Mouse (Mus musculus): ENCODE data around the gene Serpina16.
"Not testable (repeated sequence)": the region's sequence is repeated elsewhere in the genome, so short reads cannot be mapped to it uniquely, and the experiment has no call there.

Serpina16 gene

DNA sequence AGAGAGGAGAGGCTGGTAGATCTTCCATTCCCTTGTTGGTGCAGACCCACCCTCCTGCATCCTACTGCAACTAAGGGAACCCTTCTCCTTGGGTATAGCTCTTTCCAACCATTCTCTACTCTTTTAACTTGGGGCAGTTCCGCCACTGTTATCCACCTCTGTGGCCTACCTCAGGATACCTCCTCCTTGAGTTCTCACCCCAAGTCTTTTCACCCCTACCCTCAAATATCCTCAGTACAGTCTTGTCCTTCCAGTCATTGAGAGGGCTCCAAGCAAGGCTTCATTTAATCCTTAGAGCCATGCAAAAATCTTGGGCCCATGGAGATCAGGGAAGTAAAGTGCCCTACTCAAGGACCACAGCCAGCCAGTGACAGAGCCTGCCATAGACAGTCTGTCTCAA lies at the start of gene Serpina16:
Gene Serpina16 (minus strand): TSS at position 101 of the 400 bp plus-strand sequence.
- no peak for DNase-seq (ENCODE audit: low spot score in 2 of 2)

DNA sequence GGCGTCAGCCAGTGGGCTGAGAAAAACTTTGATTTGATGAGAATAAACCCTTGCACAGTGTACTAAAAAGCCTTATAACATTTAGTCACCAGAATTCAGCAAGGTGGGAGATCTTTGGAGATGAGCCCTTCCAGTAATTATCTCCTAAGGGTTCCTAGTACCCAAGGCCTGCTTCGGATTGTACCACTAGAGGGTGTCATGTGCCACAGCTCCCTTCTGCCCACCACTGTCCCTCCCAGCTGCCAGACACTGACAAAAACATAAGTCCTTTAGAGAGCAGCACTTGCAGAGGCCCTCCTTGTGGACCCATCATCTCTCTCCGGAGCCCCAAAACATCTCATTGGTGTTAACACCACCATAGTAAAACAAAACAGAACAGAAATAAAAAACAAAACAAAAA lies 35.6 kb upstream of the Serpina16 start:
- DNase-seq (ENCODE audit: low spot score in 2 of 2): no peak

DNA sequence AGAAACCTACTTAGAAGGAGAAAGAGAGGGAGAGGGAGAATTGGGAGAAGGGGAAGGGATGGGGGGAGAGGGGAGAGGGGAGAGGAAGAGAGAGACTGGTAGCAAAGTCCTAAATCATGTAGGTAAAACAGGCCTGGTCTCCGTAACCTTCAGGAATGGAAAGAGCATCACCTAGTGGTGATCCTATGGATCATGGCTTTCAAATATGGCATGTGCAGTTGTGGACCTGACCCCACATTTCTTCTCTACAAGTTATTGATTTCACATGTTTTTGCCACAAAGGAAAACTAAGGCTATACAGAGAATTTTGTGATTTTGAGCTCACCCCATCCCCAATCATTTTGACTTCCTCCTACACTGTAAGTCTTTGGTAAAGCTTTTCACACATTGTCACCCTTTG lies 34.5 kb upstream of the Serpina16 start:
- no peak for DNase-seq (ENCODE audit: low spot score in 2 of 2)

DNA sequence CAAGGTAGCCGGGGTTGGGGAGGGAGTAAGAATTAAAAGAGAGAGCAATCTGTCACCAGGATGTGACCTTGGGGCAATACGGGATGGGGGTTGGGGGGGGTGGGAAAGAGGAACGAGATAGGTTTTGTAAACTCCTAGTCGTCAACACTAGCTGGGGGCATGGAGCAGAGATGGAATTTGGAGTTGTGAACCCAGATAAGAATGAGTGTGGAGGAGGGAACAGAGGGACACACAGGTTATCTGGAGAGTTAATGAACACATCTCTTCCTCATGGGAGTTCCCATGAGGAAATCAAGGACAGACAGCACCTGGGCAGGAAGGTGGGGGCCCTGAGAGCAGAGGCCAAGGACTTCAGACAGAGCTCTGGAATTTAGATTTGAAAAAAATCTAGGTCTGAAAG lies 30.2 kb upstream of the Serpina16 start:
- DNase-seq (ENCODE audit: low spot score in 2 of 2): no peak

DNA sequence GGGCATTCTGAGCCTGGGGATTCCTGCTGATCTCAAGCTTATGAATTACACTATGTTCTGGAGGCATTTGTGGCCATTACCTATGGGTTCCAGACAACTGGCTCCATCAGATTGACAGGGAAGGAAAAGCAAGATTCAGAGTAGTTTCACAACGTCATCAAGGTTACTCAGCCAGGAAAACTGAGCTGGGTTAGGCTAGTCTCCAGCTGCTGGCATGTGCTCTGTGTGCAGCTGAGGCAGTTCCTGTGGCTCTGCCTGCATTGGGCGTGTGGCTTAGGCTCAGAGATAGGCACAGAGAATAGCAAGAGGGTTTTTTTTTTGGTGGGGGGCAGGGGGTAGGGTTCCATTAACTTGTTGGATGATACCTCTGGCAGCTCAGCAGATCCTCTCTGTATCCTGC lies 29.6 kb upstream of the Serpina16 start:
- no peak for DNase-seq (ENCODE audit: low spot score in 2 of 2)

DNA sequence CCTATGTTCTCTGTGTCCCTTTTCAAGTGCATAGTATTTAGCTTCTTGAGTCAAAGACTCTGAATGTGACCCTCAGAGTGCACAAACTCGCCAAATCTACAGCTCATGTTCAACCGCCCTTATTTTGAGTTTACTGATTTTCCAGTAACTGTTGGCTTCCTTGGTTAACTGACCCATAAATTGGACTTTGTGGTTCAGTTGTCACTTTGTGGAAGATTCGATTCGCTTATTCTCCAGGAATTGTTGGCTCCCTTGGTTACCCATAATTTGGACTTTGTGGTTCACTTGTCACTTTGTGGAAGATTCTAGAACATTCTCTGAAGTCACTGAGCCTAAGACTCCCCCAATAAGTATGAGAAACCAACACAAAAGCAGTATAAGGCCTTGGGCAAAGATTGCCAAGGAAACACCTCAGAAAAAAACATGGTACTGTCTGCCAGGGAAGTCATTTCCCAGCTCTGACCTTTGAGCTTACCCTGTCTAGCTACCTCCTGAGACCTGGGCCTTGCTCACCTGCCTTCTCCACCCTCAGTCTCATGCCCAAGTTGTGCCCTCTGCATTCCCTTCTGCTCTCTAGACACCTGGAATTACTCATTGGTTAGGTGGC lies 24.3 kb upstream of the Serpina16 start:
- DNase-seq (ENCODE audit: low spot score in 2 of 2): no peak

DNA sequence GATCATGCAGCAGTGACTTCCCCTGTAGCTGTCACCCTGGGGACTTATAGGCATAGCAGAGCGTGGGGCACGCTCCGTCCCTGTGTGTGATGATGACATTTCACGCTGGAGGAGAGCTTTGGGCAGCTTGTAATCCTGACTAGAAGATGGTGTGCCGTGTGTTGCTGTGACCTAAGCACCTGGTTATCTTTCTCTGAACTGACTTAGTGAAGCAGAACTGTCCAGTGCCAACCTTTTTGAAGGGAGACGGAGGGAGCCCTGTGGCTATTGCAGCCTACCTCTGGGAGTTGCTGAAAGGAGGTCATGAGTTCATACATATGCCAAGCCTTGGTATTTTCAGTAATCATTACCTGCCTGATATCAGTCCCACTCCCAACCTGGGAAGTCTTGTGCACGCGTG lies 19.5 kb upstream of the Serpina16 start, which contains the start of gene Serpina1f:
Gene Serpina1f (minus strand): TSS at position 101 of the 400 bp plus-strand sequence.
- DNase-seq (ENCODE audit: low spot score in 2 of 2): no peak

DNA sequence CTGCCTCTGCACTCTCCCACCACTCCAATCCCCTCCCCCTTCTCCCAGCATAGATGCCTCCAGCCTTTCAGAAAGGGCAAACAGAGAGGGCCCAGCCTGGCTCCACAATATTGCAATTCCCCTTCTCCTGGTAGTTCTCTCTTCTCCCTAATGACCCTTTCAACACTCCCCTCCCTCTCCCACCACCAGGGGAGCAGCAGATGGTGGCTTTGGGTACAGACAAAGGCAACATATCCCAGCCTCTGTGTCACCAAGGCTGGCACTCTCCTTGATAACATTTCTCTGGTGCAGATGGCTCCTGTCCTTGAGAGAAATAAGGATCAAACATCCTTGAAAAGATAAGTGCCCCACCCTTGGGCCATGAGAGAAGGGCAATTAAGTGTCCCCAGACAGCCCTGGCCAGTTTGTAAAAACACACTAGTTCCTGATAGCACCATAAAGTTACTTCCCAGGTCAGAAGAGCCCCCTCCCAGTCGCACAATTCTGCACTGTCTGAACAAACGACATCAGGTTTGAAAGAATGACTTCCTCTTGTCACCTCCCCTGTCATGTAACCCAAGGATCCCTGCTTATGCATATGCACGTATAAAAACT lies 12.4 kb upstream of the Serpina16 start:
- no peak for DNase-seq (ENCODE audit: low spot score in 2 of 2)

DNA sequence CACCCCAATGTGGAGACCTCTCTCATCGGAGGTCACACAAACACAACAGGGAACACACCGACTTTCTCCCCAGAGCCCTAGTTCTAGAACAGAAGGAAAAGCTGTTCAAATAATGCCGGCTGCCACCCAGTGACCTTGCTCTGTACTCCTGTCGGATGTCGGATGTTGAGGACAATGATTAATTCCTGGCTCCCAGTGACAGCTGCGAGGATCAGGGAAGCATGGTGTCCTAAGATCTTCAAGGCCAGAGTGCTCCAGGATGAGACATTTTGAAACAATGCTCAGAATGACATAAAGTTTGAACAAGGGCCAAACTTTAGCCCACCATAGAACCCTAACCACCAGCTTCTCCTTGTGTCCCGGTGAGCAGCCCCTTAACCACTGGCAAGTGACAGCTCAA lies 11.1 kb upstream of the Serpina16 start:
- DNase-seq (ENCODE audit: low spot score in 2 of 2): no peak

DNA sequence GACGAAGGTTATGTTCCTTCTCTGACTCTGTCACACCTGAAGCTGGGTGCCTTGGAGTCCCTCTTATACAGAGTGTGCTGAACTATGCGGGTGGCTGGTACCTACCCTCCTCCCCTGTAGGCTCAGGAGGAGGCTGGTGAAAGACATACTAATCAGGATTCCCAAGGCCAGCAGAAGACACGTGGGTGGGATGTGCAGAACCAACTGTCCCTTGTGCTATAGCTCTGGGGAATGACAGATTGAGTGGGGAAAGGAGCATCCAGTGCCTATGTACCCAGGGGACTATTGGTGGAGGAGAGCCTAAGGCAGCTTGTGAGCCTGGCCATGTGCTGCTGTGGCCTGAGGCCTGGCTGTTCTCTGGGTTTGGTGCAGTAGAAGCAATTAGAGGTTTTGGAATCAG lies 10.1 kb upstream of the Serpina16 start:
- no peak for DNase-seq (ENCODE audit: low spot score in 2 of 2)

DNA sequence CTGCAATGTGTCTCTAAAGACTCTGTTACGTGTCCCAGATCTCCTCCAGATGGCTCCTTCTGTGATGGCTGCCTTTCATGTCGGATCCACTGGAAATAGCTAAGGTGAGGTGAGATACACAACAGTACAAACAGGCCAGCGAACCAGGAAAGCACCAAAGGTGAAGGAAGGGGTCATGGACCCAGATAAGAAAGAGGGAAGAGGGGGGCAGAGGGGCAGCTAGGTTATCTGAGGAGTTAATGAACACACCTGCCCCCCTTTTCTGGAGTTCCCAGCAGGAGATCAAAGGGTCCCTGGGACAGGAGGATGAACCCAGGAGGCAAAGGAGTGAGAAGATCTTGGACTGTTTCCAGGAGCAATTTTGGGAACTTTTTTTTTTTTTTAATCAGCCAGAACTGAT lies 9.4 kb upstream of the Serpina16 start:
- DNase-seq (ENCODE audit: low spot score in 2 of 2): no peak

DNA sequence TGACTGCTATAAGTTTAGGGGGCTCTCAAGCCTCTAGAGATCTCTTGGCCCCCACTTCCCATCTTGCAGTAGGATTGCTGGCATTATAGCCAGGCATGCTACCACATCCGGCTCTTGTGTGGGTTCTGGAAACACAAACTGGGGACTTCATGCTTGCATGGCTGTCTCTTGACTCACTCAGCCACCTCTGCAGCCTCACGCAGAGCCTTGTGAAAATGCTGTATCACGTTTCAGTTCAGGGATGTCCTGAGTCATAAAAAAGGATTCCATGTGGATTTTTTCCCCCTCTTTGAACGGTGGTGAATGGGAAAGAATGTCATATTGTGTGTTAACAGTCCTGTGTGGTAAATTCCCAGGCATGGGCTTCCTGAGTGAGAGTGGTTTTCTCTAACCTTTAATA lies 7.8 kb upstream of the Serpina16 start:
- no peak for DNase-seq (ENCODE audit: low spot score in 2 of 2)

DNA sequence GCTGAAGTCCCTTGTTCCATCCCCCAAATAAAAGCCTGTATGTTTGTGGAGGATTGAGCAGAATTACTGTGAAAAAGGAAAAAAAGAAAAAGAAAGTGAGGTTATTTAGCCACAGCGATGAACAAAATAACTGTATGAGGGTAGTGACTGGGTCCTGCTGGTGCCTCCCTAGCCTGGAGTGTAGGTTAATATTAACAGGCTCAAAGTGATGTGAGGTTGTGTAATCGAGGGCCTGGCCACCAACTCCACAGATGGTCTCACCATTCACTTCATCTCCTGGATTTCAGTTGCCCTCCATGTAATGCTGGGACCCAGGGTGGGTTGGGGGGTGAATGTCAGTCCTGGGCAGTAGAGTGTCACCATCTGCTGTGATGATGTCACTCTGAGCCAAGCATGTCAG lies 5.8 kb upstream of the Serpina16 start:
- no peak for DNase-seq (ENCODE audit: low spot score in 2 of 2)

DNA sequence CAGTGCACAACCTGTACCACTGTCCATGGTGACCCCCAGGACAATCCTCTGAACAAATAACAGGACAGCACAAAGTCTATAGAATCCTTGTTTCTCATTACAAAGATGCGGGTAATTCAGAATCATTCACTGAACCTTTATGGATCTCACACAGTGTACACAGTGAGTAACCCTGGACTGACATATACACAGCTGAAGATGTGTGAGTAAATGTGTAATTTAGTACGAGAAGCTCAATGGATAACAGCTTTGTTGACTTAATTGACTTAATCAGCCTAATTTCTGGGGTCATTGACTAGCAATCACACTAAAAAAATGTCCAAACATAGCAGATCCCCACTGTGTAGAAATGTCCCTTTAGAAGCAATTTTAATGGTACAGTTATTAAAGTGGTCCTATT lies 5.2 kb upstream of the Serpina16 start:
- no peak for DNase-seq (ENCODE audit: low spot score in 2 of 2)

DNA sequence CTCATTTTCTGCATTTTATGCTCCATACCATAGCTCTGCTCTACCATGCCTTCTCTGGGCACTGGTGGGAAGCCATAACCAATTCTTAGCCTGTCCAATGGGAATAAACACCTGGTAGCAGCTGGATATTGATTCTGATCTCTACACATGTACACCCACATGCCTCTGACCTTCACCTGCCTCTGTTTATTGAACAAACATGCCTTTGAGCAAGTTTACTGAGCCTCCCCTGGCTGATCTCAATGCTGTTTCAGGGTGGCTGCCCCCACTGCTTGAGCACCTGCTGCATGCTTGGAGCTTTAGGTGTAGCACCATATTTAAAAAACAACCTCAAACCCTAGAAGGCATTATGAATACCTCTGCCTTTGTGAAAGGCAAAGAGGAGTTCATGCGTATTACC lies 3.9 kb upstream of the Serpina16 start:
- not testable (repeated sequence) for DNase-seq (ENCODE audit: low spot score in 2 of 2)

DNA sequence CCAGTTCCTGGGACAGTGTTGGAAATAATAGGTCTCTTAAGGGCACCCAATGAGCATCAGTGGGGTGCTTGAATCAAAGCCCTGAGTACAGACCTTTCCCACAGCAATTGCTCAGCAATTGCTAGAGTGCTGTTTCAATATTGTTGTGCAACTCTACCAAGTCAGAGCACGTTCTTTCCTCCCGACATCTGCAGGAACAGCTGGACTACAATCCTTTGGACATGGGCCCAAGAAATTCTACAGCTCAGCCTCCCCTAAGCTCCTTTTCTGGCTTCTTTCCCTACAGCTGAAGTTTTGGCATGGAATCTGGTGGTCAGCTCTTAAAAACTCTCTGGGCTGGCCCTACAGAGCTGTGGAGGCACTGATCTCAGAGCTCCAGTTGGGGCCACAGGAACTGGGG lies 2.8 kb downstream of the Serpina16 start:
- DNase-seq (ENCODE audit: low spot score in 2 of 2): no peak

DNA sequence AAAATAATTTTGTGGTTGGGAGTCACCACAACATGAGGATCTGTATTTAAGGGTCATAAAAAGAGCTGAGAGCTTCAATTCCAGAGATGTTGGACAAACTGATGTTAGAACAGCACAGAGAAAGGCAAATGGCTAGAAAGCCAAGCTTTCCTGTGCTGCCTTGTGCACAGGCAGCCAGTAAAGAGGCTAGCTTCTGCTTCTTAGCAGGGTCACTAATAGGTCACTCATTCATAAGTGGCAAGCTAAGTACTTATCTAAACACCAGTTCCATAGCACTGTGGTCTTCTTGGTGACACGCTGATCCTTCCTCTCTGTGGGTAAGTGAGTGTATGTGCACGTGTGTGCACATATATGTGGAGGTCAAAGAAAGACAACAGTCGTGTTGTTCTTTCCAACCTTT lies 4.5 kb downstream of the Serpina16 start:
- no peak for DNase-seq (ENCODE audit: low spot score in 2 of 2)

DNA sequence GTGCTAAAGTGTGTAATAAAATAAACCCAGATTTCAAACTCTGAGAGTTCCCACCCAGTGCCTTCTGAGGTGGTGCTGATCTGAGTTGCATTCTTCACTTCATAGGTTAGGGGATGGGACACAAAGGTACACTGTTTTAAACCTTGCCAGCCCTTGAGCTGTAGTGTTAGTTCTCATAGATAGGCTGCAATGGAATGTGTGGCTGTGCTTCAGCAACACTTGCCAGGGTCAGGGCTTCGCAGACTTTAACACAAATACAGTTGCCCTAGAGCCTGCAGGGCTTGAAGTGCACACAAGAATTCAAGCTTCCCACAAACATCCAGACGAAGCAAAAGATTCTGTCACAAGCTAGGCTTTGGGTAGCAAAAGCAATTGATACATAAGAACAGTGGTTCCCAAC lies 5.0 kb downstream of the Serpina16 start:
- DNase-seq (ENCODE audit: low spot score in 2 of 2): no peak

DNA sequence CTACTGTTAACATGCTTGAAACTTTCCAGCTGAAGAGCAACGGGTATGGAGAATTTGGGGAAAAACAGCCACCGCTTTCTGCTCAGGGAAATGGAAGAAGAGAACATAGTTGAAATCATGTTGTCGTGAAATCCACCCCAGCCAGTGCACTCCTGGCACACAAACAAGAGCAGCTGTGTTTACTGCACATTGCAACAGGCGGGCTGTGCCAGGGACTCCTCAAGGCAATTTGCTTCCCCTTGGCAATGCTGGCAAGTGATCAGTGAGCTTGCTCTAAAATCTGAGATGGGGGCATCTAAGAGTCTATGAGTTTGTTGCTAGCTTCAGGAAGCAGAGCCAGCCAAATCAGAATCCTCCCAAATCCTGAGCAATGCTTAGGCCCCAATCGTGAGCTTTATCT lies 5.6 kb downstream of the Serpina16 start:
- no peak for DNase-seq (ENCODE audit: low spot score in 2 of 2)

DNA sequence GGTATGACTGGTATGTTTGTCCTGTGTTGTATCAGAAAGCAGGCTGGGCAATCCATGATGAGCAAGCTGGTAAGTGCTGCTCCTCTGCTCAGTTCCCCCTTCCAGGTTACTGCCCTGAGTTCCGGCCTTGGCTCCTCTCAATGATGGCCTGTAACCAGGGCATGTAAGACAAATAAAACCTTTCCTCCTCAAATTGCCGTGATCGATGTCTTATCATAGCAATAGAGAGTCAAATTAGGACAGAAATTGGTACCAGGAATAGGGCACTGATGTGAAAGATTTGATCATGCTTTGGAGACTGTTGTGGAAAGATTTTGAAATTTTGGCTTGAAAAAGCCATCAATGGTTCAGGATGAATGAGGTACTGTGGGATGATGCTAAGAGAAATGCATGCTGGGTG lies 10.7 kb downstream of the Serpina16 start:
- DNase-seq (ENCODE audit: low spot score in 2 of 2): no peak

DNA sequence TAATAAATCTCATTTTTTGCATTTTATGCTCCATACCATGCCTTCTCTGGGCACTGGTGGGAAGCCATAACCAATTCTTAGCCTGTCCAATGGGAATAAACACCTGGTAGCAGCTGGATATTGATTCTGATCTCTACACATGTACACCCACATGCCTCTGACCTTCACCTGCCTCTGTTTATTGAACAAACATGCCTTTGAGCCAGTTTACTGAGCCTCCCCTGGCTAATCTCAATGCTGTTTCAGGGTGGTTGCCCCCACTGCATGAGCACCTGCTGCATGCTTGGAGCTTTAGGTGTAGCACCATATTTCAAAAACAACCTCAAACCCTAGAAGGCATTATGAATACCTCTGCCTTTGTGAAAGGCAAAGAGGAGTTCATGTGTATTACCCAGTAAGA lies 13.9 kb downstream of the Serpina16 start:
- DNase-seq (ENCODE audit: low spot score in 2 of 2): not testable (repeated sequence)

DNA sequence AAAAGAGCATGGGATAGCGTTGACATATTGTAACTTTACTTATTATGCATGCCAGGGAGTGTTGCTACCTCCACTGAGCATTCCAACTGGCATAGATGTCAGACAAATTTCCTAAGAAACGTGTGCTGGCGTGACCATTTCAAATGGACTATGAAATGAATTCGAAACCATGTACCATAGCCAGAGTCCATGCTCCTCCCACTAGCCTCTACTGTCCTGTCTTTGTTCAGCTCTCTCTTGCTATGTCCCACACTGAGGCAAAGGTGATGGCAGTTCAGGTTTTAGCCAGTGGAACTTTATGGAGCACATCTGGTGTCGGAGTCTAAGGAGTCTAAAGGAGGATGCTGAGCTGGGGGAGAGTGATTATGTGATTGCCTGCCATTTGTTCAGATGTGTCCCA lies 15.9 kb downstream of the Serpina16 start:
- DNase-seq (ENCODE audit: low spot score in 2 of 2): no peak

DNA sequence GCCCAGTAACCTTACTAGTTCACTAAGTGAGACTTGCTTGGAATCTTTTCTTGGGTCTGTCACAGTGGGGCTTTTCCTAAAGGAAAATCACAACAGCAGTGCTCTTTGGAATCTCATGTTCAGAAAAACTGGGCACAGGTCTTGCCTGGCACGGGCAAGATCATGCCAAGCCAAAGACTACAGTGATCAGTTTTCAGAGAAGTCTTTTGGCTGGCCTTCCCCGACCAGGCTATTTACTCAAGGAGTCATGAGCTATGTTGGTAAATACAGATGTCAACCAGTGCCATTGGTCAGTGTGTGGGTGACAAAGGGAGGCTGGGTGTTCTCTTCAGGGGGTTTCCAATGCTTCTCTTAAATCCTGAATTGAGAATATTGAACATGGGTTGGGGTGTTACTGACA lies 16.8 kb downstream of the Serpina16 start:
- DNase-seq (ENCODE audit: low spot score in 2 of 2): no peak

DNA sequence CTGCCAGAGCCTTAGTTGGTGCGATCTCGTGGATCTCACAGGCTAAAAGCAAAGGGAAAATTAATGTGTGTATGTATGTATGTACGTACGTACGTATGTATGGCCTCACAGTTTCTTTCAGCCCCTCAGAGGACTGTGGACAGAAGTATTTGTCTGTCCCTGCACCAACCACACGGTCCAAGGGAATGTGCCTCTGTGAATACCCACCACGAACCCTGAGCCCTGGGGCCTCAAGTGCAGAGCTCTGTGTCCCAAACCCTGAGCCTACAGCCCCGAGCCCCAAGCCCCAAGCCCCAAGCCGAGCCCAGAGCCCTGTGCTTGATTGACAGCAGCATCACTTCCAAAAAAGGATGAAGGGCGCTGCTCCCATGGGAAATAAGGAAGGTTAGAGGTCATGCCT lies 17.9 kb downstream of the Serpina16 start:
- DNase-seq (ENCODE audit: low spot score in 2 of 2): no peak

Data from spleen, postnatal 10 days (tissue).